Mouse (Mus musculus) heart, adult 2 months (tissue): ENCODE data around the gene Pcsk1. TPM values are rescaled to one million over a fixed set of nuclear protein-coding genes. Genes with fewer than 3 reads are reported as not detected.

Experiments used
- DNase-seq, 2 experiments: peaks; one replicate each; pipeline ENCODE4 v3.0.0; 2021
- H3K27ac ChIP-seq: fragments of 200-600 bp; 2 replicates; pipeline ENCODE4 v1.8.1; 2022
- H3K27me3 ChIP-seq: fragments of 200-500 bp; 2 replicates; pipeline ENCODE4 v1.6.1; 2012; ENCODE audit warnings: mild to moderate bottlenecking, low read length, inconsistent platforms, mixed read lengths; ENCODE audit not compliant: control insufficient read depth, insufficient read depth
- H3K36me3 ChIP-seq: fragments of 200-500 bp; 2 replicates; pipeline ENCODE4 v1.6.1; 2012; ENCODE audit warnings: low read length, inconsistent platforms; ENCODE audit not compliant: control insufficient read depth, insufficient read depth
- H3K4me1 ChIP-seq: fragments of 200-500 bp; 2 replicates; pipeline ENCODE4 v1.6.1; 2011; ENCODE audit warnings: low read length; ENCODE audit not compliant: control insufficient read depth, insufficient read depth
- H3K4me3 ChIP-seq: fragments of 200-600 bp; 2 replicates; pipeline ENCODE4 v1.8.1; 2022
- H3K79me2 ChIP-seq: fragments of 200-500 bp; replicated peaks from 2 replicates; pipeline ENCODE4 v1.6.1; 2012; ENCODE audit warnings: mild to moderate bottlenecking, inconsistent platforms, low read length, moderate library complexity, mixed read lengths; ENCODE audit not compliant: control insufficient read depth, insufficient read depth
- H3K9ac ChIP-seq: fragments of 200-500 bp; 2 replicates; pipeline ENCODE4 v1.6.1; 2012; ENCODE audit warnings: low read depth, mild to moderate bottlenecking, control low read depth, inconsistent platforms, low read length, mixed read lengths
- CTCF ChIP-seq: fragments of 200-600 bp; IDR thresholded peaks from 2 replicates; pipeline ENCODE4 v1.8.1; 2022; ENCODE audit warnings: antibody characterized with exemption, mild to moderate bottlenecking, moderate library complexity
- EP300 ChIP-seq: fragments of 200-500 bp; IDR thresholded peaks from 2 replicates; pipeline ENCODE4 v1.6.1; 2011; ENCODE audit warnings: low read depth, low read length, control low read depth; ENCODE audit not compliant: insufficient read depth
- POLR2A ChIP-seq: fragments of 200-500 bp; IDR thresholded peaks from 2 replicates; pipeline ENCODE4 v1.6.1; 2011; ENCODE audit warnings: mild to moderate bottlenecking, low read depth, low read length, control low read depth; ENCODE audit not compliant: insufficient read depth
- WGBS: fragments of 180-500 bp; shearing (Covaris S2); methylation state at CpG from one replicate; pipeline ENCODE4 v1.1.7; 2018; 5-methylcytosine and 5-hydroxymethylcytosine counted together
- intact Hi-C: fragments of 180-260 bp; cut with DNase I; formaldehyde crosslinking; loops from one replicate; pipeline ENCODE4 v1.15.1; 2025
- long read RNA-seq: library from polyadenylated mRNA; stranded (forward); transcript quantifications from one replicate; pipeline ENCODE4 v2.0.0, GENCODE M21; 2021
- polyA plus RNA-seq: library from polyadenylated mRNA; depleted of rRNA; stranded (reverse); fragments of >200 nt; gene quantifications from 2 replicates; pipeline ENCODE4 v1.2.3, GENCODE M21; 2012; rRNA removed
- total RNA-seq, 2 experiments: library from RNA; stranded (reverse); gene quantifications; 2 replicates each; pipeline ENCODE4 v1.2.3; 2021

Pcsk1 gene
- total RNA-seq = under 1 TPM; 0.18 to 0.30 TPM
- polyA plus RNA-seq = 0.06 and 0.10 TPM in 2 replicates
- long read RNA-seq = 0 reads

DNA sequence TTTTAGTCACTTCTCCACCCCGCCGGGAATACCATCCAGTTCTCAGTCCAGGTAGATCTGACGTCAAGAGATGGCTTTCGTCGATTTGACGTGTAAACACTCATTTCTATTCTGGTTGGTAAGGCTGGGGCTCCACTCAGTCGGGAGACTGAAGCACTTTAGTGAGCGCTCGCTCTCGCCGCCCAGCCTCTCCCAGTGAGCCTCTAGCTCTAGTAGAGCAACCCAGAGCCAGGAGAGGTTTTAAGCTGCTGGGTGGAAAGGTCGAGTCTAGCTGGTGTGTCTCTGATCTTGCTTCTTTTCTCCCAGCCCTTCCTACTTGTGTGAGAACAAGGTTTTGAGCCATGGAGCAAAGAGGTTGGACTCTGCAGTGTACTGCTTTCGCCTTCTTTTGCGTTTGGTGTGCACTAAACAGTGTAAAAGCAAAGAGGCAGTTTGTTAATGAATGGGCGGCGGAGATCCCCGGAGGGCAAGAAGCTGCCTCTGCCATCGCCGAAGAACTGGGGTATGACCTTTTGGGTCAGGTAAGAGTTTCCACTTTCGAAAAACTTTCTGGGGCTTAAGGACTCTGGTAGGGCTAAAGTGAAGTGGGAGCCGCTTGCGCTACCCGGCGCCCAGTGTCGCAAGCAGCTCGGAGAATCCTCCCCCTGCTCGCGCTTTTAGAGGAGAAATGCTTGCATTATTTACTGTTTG, at the start of gene Pcsk1:
Pcsk1 (plus strand) TSS at position 106 of the 690 bp plus-strand sequence.
- TF ChIP-seq CTCF (no peak), EP300 (no peak), POLR2A (no peak)

GRCm38 (mm10) chr13:75058818-75059217, 30.8 kb upstream of the Pcsk1 start:
- no peak for DNase-seq
- no peaks in the 10 kb centered on the region for H3K36me3 ChIP-seq
- TF ChIP-seq CTCF = no peak
- no peak for TF ChIP-seq EP300
- TF ChIP-seq POLR2A = no peak
- no peak overlapping the region for H3K4me3 ChIP-seq
- intact Hi-C loops = no loop called here
- H3K27ac ChIP-seq = no peak overlapping the region
- H3K4me1 ChIP-seq = no peaks in the 10 kb centered on the region
- no peaks in the 10 kb centered on the region for H3K27me3 ChIP-seq
- no peak overlapping the region for H3K9ac ChIP-seq
- H3K79me2 ChIP-seq = no peaks in the 10 kb centered on the region

More for the DNA sequence above, at the start of gene Pcsk1:
- no peaks in the 10 kb centered on the region for H3K27me3 ChIP-seq
- H3K4me1 ChIP-seq = no peaks in the 10 kb centered on the region; the same call in 1 of the 2 replicates
- no peak within 1 kb of the TSS for H3K9ac ChIP-seq
- intact Hi-C loops = no loop called here
- no peaks in the 10 kb centered on the region for H3K36me3 ChIP-seq
- H3K4me3 ChIP-seq = no peak within 1 kb of the TSS
- no peak for DNase-seq
- no peak within 1 kb of the TSS for H3K27ac ChIP-seq
- no peaks in the 10 kb centered on the region for H3K79me2 ChIP-seq
- 4% methylated on average over 28 of the region's 28 CpGs for WGBS

GRCm38 (mm10) chr13:75063947-75064346, 25.7 kb upstream of the Pcsk1 start:
- Histone ChIP-seq H3K27ac (no peak overlapping the region), H3K79me2 (no peaks in the 10 kb centered on the region), H3K27me3 (no peaks in the 10 kb centered on the region), H3K9ac (no peak overlapping the region), H3K4me3 (no peak overlapping the region), H3K4me1 (no peaks in the 10 kb centered on the region), H3K36me3 (no peaks in the 10 kb centered on the region)
- no peak for DNase-seq
- intact Hi-C loops = no loop called here
- no peak for TF ChIP-seq POLR2A
- no peak for TF ChIP-seq EP300
- TF ChIP-seq CTCF = no peak
- WGBS = 63% methylated on average over 3 of the region's 3 CpGs

DNA sequence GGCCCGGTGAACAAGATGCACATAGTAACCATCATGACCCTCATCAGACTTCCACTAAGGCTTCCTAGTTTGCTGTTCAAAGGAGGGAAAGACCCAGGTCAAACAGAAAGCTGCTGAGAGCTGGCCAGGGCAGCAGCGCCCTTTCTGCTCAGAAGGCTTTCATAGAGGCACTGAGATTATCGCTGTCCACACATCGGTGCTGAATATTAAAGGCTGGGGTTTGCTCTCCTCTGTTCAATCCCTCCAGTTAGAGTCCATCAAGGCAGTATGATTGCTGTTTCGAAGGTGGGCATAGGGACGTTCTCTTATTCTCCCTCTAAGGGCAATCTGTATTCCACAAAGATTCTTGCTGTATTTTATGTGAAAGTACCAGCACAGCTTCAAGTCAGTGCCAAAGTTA, 1.0 kb upstream of the Pcsk1 start:
- WGBS = 20% methylated on average over 6 of the region's 6 CpGs
- DNase-seq = no peak
- H3K4me1 ChIP-seq = no peaks in the 10 kb centered on the region; the same call in 1 of the 2 replicates
- H3K4me3 ChIP-seq = no peak overlapping the region
- no peak for TF ChIP-seq CTCF
- no peak for TF ChIP-seq EP300
- TF ChIP-seq POLR2A = no peak
- no peaks in the 10 kb centered on the region for H3K36me3 ChIP-seq
- no peak overlapping the region for H3K27ac ChIP-seq
- no peaks in the 10 kb centered on the region for H3K79me2 ChIP-seq
- no peaks in the 10 kb centered on the region for H3K27me3 ChIP-seq
- intact Hi-C loops = no loop called here
- no peak overlapping the region for H3K9ac ChIP-seq

DNA sequence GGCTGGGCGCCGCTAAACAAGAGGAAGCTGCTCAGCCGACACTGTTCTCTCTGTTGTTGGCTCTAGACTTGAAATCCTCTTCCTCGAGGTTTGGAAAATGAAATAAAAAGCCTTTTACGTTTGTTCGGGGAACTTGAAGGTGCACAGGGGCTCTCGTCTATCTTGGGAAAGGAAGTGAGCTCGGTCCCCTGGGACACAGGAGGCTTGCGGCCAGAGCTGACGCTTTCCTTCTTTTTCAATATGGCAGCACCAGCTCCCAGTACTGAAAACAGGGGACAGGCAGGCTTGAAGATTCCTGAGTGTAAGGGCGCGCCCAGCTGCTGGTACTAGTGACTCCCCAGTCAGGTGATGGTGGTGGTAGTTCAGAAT, 769 bp downstream of the Pcsk1 start:
- Histone ChIP-seq H3K27me3 (no peaks in the 10 kb centered on the region), H3K27ac (no peak overlapping the region), H3K9ac (no peak overlapping the region), H3K4me1 (no peaks in the 10 kb centered on the region; the same call in 1 of the 2 replicates), H3K79me2 (no peaks in the 10 kb centered on the region), H3K4me3 (no peak overlapping the region), H3K36me3 (no peaks in the 10 kb centered on the region)
- intact Hi-C loops = no loop called here
- no peak for DNase-seq
- 3% methylated on average over 12 of the region's 12 CpGs for WGBS
- no peak for TF ChIP-seq POLR2A
- no peak for TF ChIP-seq CTCF
- TF ChIP-seq EP300 = no peak

DNA sequence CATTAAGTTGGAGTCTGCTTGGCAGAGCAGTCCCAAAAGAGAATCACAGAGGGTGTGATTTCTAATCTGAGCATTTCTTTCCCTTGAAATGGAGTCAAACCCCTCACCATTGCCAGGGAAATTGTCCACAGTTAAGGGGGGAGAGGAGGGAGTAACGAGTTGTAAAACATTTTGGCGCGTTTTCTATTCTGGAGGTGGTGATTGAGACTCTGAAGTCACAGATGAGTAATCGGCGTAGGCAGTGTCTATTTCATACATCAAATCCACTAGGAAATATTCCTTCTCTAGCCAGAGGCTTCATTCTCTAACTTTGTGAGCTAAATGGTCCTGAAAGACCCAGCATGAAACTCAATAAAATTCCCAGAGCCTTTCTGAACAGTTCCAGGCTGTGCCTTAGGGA, 1.4 kb downstream of the Pcsk1 start:
- 75% methylated on average over 5 of the region's 5 CpGs for WGBS
- H3K9ac ChIP-seq = no peak overlapping the region
- intact Hi-C loops = no loop called here

DNA sequence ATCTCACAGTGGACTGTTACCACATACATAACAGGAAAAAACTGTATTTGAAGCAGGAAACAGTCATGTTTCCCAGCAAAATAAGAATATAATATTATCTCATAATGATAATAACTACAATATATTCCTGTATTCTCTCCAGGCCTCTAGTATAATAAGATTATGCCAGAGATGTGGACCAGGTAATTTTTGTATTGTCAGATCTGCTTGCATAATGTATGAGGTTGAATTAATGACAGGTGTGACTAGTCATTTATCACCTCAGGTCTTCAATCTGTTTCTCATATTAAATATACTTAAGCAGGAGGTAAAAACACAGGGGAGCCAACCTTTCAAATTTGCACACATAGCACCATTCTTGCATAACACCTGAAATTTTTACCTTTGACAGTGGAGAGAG, 5.9 kb downstream of the Pcsk1 start:
- TF ChIP-seq EP300 = no peak
- Histone ChIP-seq H3K4me1 (no peaks in the 10 kb centered on the region), H3K27me3 (no peaks in the 10 kb centered on the region), H3K27ac (no peak overlapping the region), H3K36me3 (no peaks in the 10 kb centered on the region), H3K9ac (no peak overlapping the region), H3K79me2 (no peaks in the 10 kb centered on the region), H3K4me3 (no peak overlapping the region)
- intact Hi-C loops = no loop called here
- no peak for DNase-seq

More for the DNA sequence above, 1.4 kb downstream of the Pcsk1 start:
- H3K27ac ChIP-seq = no peak overlapping the region
- H3K4me1 ChIP-seq = no peaks in the 10 kb centered on the region; the same call in 1 of the 2 replicates
- TF ChIP-seq CTCF (no peak), EP300 (no peak), POLR2A (no peak)
- H3K27me3 ChIP-seq = no peaks in the 10 kb centered on the region
- no peak for DNase-seq
- H3K79me2 ChIP-seq = no peaks in the 10 kb centered on the region
- no peaks in the 10 kb centered on the region for H3K36me3 ChIP-seq
- no peak overlapping the region for H3K4me3 ChIP-seq
